Mouse (Mus musculus): ENCODE results near the gene Rftn1.

- TF ChIP-seq CTCF (IDR thresholded peaks at IDR 0.05; ENCODE audit: low read depth) (no peak), EP300 (IDR thresholded peaks at IDR 0.05; ENCODE audit: low read depth) (peak; percentile 93)
These were observed 130.3 kb downstream of the Rftn1 start for GRCm38 (mm10) chr17:50060220-50060619.

Measured in heart, postnatal 0 days (tissue).